Mouse (Mus musculus): Measurements from ENCODE around the gene Gm37240. TPM values are rescaled to one million over a fixed set of nuclear protein-coding genes. Genes with fewer than 3 reads are reported as not detected.

The Gm37240 gene
- polyA plus RNA-seq, 1 experiment from 2014 or later: 1.1 TPM

DNA sequence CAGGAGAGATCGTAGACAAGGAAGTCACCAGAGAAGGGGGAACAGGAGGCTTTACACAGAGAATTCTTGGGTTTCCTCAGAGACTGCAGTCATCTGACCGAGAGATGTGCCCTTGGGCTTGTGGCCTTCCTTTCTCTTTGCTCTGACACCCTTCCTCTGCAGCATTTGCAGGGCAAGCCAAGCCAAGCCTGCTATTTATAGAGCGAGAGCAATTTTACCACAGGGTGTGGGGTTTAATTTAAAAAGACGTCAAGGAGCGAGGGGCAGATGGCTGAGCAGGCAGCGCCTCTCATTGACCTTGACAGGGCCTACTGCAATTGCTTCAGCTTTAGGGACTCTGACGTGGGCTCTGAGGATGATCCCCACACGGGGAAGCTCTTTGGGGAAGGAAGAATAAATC is 368.6 kb downstream of the Gm37240 start:
- Histone ChIP-seq H3K4me2 (replicated peaks) (no peak overlapping the region), H3K9me3 (no peaks in the 10 kb centered on the region), H3K4me3 (no peak overlapping the region), H3K4me1 (peaks cover 5% of the 10 kb centered on the region; the same call in 1 of the 2 replicates), H3K27ac (no peak overlapping the region), H3K27me3 (replicated peaks) (no peaks in the 10 kb centered on the region), H3K9ac (no peak overlapping the region), H3K36me3 (no peaks in the 10 kb centered on the region)
- no peak for ATAC-seq (ENCODE audit: low FRiP score, low read depth)
- WGBS: 82% methylated on average over 8 of the region's 8 CpGs

DNA sequence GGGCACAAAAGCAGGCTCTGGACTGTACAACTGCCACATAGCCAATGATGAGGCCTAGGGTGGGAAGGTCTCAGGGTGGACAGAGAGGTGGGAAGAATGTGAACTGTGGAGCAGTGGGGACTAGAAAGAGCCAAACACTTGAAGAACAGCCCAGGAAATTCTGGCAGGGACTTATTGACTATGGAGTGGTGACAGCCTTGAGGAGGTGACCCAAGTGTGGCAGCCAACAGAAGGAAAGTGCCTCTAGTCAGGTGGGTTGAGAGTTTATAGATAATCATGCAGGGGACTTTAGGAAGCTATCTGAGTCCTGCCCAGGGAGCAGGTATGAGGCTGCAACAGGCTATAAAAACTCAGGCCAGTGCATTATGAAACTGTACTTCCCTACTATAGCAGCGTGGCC is 369.2 kb downstream of the Gm37240 start:
- Histone ChIP-seq H3K36me3 (no peaks in the 10 kb centered on the region), H3K4me1 (peaks cover 5% of the 10 kb centered on the region; the same call in 1 of the 2 replicates), H3K27me3 (replicated peaks) (no peaks in the 10 kb centered on the region), H3K9me3 (no peaks in the 10 kb centered on the region), H3K4me3 (no peak overlapping the region), H3K27ac (no peak overlapping the region), H3K9ac (no peak overlapping the region), H3K4me2 (replicated peaks) (no peak overlapping the region)
- WGBS: 92% methylated on average over 1 of the region's 1 CpGs
- no peak for ATAC-seq (ENCODE audit: low FRiP score, low read depth)

DNA sequence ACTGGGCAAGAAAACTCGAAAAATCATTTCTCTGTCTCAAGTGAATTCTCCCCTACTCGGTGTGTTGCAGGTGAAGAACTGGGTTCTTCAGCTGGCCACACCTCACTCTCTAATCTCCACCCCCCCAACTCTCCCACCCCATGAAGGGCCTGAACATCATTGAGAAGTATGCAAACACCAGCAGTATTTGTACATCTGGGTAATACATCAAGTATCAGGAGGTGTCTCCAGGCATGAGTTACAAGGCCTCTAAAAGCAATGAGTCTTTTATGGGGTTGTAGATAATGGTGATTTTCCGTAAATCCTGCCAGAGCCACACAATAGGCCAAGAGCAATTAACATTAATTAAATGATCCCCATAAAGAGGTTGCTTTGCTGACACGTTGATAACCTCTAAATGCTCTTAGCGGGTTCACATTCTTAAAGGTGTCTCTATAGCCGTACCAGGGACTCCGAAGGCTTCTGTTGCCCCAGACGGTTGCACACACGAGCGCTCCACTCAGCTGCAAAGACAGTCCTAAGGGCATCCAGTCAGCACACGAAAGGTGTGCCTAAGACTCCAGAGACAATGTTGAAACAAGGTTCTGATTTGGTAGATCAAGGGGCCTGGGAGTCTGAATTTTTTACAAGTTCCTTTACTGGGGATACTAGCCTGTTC is 370.4 kb downstream of the Gm37240 start:
- Histone ChIP-seq H3K4me1 (peaks cover 5% of the 10 kb centered on the region; the same call in 1 of the 2 replicates), H3K27me3 (replicated peaks) (no peaks in the 10 kb centered on the region), H3K9me3 (no peaks in the 10 kb centered on the region), H3K9ac (no peak overlapping the region), H3K4me2 (replicated peaks) (no peak overlapping the region), H3K36me3 (no peaks in the 10 kb centered on the region), H3K27ac (no peak overlapping the region), H3K4me3 (no peak overlapping the region)
- WGBS: 29% methylated on average over 11 of the region's 11 CpGs
- no peak for ATAC-seq (ENCODE audit: low FRiP score, low read depth)

DNA sequence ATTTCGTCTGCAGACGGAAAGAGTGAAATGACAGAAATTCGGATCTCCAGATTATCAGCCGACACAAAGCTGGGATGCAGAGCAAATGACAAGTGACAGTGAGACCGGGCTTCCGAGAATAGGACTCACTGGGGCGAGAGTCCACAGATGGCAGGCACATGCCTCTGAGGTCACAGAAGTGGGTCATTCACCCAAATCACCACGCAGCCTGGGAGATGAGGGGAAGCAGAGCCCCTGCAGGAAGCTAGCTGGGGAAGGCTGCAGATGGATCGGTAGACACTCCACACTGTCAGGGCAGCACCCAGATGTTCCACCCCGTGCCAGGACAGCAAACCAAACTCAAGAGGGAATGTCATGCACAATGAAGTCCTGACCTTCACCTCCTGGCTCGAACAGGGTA is 372.6 kb downstream of the Gm37240 start:
- peaks cover 5% of the 10 kb centered on the region; the same call in 1 of the 2 replicates for H3K4me1 ChIP-seq
- H3K36me3 ChIP-seq: no peaks in the 10 kb centered on the region
- no peak overlapping the region for H3K4me3 ChIP-seq
- no peaks in the 10 kb centered on the region for H3K9me3 ChIP-seq
- no peak overlapping the region for H3K4me2 ChIP-seq (replicated peaks)
- no peak overlapping the region for H3K9ac ChIP-seq
- no peak overlapping the region for H3K27ac ChIP-seq
- 0 out of 2 replicates have a peak, but pooled peaks cover 2% of the 10 kb centered on the region for H3K27me3 ChIP-seq (replicated peaks)
- WGBS: 71% methylated on average over 11 of the region's 11 CpGs
- no peak for ATAC-seq (ENCODE audit: low FRiP score, low read depth)

DNA sequence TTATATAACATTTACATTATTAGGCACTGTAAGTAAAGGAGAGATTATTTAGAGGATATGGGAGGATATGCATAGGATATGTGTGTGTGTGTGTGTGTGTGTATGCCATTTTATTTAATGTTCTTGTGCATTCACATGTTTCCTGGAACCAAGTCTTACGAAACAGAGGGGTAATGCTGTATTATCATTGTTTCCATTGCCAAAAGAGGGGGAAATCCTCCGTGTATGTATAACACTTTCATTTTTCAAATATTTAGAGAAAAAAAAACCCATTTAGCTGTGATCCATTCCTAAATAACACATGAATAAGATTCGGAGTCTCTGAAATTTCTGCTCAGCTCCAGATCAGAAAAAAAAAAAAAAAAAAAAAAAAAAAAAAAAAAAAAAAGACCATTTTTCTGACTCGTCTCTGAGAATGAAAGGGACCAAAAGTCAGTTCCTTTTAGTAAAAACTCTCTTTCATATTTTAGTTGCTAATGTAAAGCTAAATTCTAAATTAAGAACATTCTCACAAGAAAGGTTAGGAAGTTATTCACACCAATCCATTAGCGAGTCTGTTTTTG is 378.5 kb downstream of the Gm37240 start:
- Histone ChIP-seq H3K9ac (no peak overlapping the region), H3K27ac (no peak overlapping the region), H3K27me3 (replicated peaks) (0 out of 2 replicates have a peak, but pooled peaks cover 2% of the 10 kb centered on the region), H3K4me2 (replicated peaks) (no peak overlapping the region), H3K4me1 (no peaks in the 10 kb centered on the region), H3K9me3 (no peaks in the 10 kb centered on the region), H3K4me3 (no peak overlapping the region), H3K36me3 (no peaks in the 10 kb centered on the region)
- 84% methylated on average over 5 of the region's 5 CpGs for WGBS
- no peak for ATAC-seq (ENCODE audit: low FRiP score, low read depth)

DNA sequence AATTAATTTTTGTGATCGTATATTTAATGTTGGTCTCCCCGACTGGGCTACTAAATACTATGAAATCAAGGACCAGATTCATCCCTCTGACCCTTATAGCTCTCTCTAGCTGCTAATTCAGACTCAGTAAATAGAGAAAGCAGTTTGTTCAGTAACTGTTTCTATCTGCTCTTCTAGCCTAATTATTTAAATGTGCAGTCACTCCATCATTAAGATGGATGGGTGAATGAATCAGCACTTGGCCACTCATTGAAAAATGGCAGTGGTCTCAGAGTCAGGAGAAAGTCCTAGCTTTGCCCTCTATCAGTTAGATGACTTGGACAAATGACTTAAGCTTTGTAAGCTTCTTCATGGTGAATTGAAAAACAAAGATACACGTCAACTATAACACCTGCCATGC is 387.2 kb downstream of the Gm37240 start:
- no peaks in the 10 kb centered on the region for H3K36me3 ChIP-seq
- H3K4me3 ChIP-seq: no peak overlapping the region
- no peak overlapping the region for H3K9ac ChIP-seq
- H3K27ac ChIP-seq: no peak overlapping the region
- ATAC-seq (ENCODE audit: low FRiP score, low read depth): no peak
- H3K9me3 ChIP-seq: no peaks in the 10 kb centered on the region
- no peak overlapping the region for H3K4me2 ChIP-seq (replicated peaks)
- no peaks in the 10 kb centered on the region for H3K27me3 ChIP-seq (replicated peaks)
- no peaks in the 10 kb centered on the region for H3K4me1 ChIP-seq
- WGBS: 74% methylated on average over 3 of the region's 3 CpGs

DNA sequence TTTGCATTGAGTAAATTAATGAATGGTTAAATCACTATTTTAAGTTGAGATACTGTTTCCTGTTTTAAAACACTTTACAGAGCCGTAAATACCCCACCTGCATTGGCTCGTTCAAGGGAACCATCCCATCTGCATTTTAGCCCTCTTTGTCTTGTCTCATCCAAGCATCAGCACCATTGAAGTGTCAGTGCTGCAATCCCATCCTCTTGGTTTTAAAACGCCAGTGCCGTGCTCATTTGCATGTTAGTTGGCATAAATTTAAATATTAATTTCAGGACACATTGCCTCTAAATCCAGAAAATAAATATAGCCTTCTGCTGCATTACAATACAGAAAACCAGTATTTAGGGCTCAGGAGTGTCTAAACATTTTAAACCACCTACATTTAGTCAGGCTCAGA is 391.2 kb downstream of the Gm37240 start:
- Histone ChIP-seq H3K36me3 (no peaks in the 10 kb centered on the region), H3K9me3 (no peaks in the 10 kb centered on the region), H3K27ac (no peak overlapping the region), H3K4me1 (no peaks in the 10 kb centered on the region), H3K4me3 (no peak overlapping the region), H3K9ac (no peak overlapping the region), H3K4me2 (replicated peaks) (no peak overlapping the region), H3K27me3 (replicated peaks) (no peaks in the 10 kb centered on the region)
- no peak for ATAC-seq (ENCODE audit: low FRiP score, low read depth)
- 50% methylated on average over 4 of the region's 4 CpGs for WGBS

DNA sequence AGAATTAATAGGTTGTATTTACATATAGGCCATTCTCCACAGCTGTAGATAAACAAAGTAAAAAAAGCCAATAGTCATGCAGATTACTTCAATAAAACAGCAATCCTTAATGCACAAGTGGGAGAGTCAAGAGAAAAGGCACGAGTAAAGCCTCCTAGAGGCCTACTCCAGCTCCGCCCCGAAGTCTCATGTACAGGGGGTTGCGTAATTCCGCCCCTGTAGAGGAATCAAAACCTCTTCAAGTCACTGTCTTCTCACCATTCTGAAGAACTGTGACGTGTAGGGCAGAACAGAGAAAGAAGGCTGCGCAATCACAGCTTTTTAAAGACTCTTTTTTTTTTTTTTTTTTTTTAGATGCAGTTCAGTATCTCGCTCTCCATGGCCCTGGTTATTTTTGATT is 393.5 kb downstream of the Gm37240 start:
- Histone ChIP-seq H3K4me1 (no peaks in the 10 kb centered on the region), H3K9me3 (no peaks in the 10 kb centered on the region), H3K4me3 (no peak overlapping the region), H3K9ac (no peak overlapping the region), H3K36me3 (no peaks in the 10 kb centered on the region), H3K27ac (no peak overlapping the region), H3K4me2 (replicated peaks) (no peak overlapping the region), H3K27me3 (replicated peaks) (no peaks in the 10 kb centered on the region)
- WGBS: 77% methylated on average over 8 of the region's 8 CpGs
- ATAC-seq (ENCODE audit: low FRiP score, low read depth): no peak

DNA sequence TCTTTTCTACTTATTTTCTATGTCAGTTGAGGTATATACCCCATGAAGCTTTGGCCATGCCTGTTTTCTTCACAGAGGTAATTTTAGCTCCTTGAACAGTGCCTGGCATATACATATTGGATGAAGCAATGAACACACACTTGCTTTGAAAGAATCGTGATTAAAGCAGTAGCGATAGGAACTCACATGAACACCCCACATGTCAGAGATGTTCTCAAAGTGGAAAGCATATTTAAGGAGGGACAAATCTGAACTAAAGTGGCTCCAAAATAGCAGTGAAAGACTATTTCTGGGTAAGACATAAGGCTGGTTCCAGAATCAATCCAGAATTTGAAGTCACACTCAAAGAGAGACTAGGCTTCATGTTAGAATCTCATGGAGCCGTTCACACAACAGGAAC is 397.1 kb downstream of the Gm37240 start:
- no peak overlapping the region for H3K9ac ChIP-seq
- H3K4me3 ChIP-seq: no peak overlapping the region
- H3K4me1 ChIP-seq: no peaks in the 10 kb centered on the region
- no peaks in the 10 kb centered on the region for H3K9me3 ChIP-seq
- no peaks in the 10 kb centered on the region for H3K36me3 ChIP-seq
- 94% methylated on average over 3 of the region's 3 CpGs for whole genome bisulfite sequencing
- H3K27me3 ChIP-seq (replicated peaks): no peaks in the 10 kb centered on the region
- no peak overlapping the region for H3K27ac ChIP-seq
- no peak overlapping the region for H3K4me2 ChIP-seq (replicated peaks)
- ATAC-seq (ENCODE audit: low FRiP score, low read depth): no peak

DNA sequence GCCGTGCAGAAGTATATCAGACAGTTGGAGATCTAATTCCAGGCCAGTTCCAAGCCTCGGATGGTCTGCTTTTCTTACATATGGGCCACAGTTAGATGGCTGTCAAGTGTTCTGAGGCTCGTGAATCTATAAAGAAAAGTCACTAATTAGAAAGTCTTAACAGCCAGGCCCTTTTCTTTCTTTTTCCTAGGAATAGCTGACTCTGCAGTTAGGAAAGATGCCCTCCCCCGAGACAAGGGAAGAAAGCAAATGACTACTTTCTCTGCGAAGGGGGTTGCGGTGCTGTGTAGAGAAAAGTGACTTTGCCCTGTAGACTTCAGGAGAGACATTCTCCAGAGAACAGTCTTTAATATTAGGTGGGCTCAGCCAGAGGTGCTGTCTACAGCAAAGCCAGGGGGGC is 399.9 kb downstream of the Gm37240 start:
- Histone ChIP-seq H3K9me3 (no peaks in the 10 kb centered on the region), H3K36me3 (no peaks in the 10 kb centered on the region), H3K4me1 (no peaks in the 10 kb centered on the region), H3K4me3 (no peak overlapping the region), H3K27me3 (replicated peaks) (no peaks in the 10 kb centered on the region), H3K9ac (no peak overlapping the region), H3K4me2 (replicated peaks) (no peak overlapping the region), H3K27ac (no peak overlapping the region)
- 80% methylated on average over 6 of the region's 6 CpGs for WGBS
- no peak for ATAC-seq (ENCODE audit: low FRiP score, low read depth)

DNA sequence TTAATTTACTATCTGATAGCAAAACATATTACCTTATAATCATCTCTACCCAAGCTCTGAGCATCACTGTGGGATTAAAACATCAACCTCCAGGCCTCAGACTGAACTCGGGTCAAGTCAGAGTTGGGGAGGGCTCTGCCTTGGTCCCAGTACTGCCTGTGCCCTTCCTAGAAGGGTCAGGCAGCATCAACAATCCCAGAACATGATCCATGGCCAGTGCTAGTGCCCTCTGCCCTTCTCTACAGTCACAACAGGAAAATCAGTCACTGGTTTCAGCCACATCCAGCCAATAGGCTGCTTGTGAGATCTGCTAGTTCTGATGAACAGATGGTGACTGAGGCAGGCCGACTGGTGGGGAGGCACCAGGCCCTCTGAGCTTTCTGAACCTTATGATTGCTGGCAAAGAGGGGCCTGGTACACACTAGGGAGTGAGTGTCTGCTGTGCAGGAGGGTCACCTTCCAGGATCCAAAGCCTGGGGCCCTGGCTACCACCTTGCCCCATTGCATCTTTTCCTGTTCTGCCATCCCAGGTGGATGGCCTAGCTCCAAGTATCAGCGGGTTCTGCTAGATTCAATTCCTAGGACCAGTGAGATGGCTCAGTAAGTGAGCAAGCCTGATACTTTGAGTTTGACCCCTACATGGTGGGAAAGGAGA is 401.7 kb downstream of the Gm37240 start:
- H3K36me3 ChIP-seq: no peaks in the 10 kb centered on the region
- no peak overlapping the region for H3K4me3 ChIP-seq
- no peak overlapping the region for H3K4me2 ChIP-seq (replicated peaks)
- no peaks in the 10 kb centered on the region for H3K27me3 ChIP-seq (replicated peaks)
- WGBS: 64% methylated on average over 3 of the region's 3 CpGs
- no peak overlapping the region for H3K9ac ChIP-seq
- H3K27ac ChIP-seq: no peak overlapping the region
- H3K9me3 ChIP-seq: no peaks in the 10 kb centered on the region
- no peaks in the 10 kb centered on the region for H3K4me1 ChIP-seq
- no peak for ATAC-seq (ENCODE audit: low FRiP score, low read depth)

DNA sequence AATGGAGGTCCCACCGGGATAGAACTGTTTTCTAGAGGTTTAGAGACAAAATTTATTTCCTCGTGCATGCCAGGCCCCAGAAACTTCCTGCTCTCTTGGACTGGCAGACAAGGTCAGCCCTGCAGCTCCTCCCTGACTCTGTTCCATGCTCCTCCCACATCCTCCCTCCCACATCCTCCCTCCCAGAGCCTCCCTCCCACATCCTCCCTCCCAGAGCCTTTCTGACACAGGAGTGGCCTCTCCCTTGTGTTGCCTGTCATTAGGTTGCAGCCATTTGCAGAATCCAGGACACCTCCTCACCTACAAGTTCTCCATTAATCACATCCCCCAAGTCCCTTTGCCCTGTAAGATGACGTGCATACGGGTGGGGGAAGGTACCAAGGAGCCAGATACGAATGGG is 404.7 kb downstream of the Gm37240 start:
- Histone ChIP-seq H3K27me3 (replicated peaks) (no peaks in the 10 kb centered on the region), H3K36me3 (no peaks in the 10 kb centered on the region), H3K4me3 (no peak overlapping the region), H3K4me1 (no peaks in the 10 kb centered on the region), H3K9ac (no peak overlapping the region), H3K27ac (no peak overlapping the region), H3K4me2 (replicated peaks) (no peak overlapping the region), H3K9me3 (no peaks in the 10 kb centered on the region)
- ATAC-seq (ENCODE audit: low FRiP score, low read depth): no peak
- 58% methylated on average over 5 of the region's 5 CpGs for WGBS

DNA sequence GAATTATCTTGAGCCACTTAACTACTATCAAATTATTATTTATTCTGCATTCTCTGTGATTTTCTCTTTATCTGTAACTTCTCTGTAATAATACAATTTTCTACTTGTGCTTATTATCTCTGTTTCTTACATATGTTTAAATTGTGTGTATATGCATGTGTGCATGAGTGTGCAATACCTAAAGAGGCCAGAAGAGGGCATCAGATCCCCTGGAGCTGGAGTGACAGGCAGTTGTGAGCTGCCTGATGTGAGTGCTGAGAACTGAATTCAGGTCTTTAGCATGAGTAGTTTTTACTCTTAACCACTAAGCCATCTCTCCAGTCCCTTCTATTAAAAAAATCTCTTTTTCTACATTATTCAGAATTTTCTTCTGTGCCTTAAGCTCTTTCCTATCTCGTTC is 406.7 kb downstream of the Gm37240 start:
- H3K9ac ChIP-seq: no peak overlapping the region
- no peaks in the 10 kb centered on the region for H3K4me1 ChIP-seq
- H3K4me3 ChIP-seq: no peak overlapping the region
- 80% methylated on average over 1 of the region's 1 CpGs for WGBS
- H3K27ac ChIP-seq: no peak overlapping the region
- no peak overlapping the region for H3K4me2 ChIP-seq (replicated peaks)
- H3K36me3 ChIP-seq: no peaks in the 10 kb centered on the region
- ATAC-seq (ENCODE audit: low FRiP score, low read depth): no peak
- no peaks in the 10 kb centered on the region for H3K27me3 ChIP-seq (replicated peaks)
- H3K9me3 ChIP-seq: no peaks in the 10 kb centered on the region

All from neural tube, embryonic 12.5 days (tissue).